Mouse (Mus musculus) bone marrow macrophage, adult 2 months (primary cell): ENCODE measurements around the gene Cep112.

Experiments used
- CTCF ChIP-seq: IDR thresholded peaks from 2 replicates; pipeline ENCODE4 v1.5.1; 2012; ENCODE audit warnings: low read depth, mild to moderate bottlenecking, low read length, moderate library complexity
- POLR2A ChIP-seq: IDR thresholded peaks from 2 replicates; pipeline ENCODE4 v1.6.1; 2012; ENCODE audit warnings: mild to moderate bottlenecking, low read depth, low read length, borderline replicate concordance

DNA sequence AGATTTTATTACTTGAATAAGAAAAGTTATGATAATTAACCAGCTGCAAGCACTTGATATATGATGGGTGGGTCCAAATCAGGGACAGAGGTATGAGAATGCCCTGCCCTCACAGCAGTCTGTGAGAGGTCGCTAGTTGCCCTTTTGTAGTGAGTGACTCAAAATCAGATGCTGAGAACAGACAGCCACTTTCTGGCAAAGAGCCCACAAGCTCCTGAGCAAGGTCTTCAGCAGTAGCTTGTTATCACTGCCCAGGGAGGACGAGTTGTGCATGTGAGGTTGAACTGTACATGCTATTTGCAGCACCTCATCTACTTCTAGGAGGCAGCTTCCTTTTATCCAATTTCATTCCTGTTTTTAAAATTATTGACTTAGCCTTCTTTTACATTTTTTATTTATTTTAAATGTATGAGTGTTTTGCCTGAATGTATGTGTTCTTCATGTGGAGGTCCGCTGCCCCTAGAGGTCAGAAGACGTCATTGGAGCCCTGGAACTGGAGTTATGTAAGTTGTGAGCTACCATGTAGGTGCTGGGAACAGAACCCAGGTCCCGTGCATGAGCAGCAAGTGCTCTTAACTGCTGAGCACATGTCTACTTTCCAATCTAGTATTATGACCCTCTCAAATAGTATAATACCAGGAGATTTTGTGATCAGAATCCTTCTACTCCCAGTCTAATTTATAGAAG, 200.7 kb downstream of the Cep112 start:
- no peak for TF ChIP-seq CTCF
- no peak for TF ChIP-seq POLR2A
